Mouse (Mus musculus) thymus, postnatal 25 days (tissue): ENCODE results near the gene Ptprd.

Experiments
- DNase-seq: peaks from one replicate; pipeline ENCODE4 v3.0.0; 2022

Ptprd gene

DNA sequence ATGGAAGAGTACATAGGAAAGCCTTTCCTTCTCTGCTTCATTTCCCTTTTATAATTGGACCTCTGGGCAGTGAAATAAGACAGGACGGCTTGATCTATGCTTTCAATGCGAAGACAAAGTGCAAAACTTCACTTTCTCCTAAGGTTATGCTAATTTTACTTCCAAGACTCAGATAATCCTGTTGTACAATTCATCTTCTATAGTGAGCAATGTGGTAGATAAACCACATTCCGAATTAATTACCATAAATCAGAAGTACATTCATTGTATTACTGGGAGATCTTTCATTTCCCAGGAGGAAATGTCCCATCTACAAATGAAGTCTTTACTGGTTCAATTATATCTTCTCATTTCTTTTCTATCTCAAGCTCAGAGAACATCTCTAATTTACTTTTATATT is 1346.2 kb downstream of the Ptprd start:
- DNase-seq: no peak

- no peak for DNase-seq
Observed at GRCm38 (mm10) chr4:76846265-76846664, 1365.5 kb downstream of the Ptprd start.

- no peak for DNase-seq
Observed at GRCm38 (mm10) chr4:76839016-76839415, 1372.7 kb downstream of the Ptprd start.

DNA sequence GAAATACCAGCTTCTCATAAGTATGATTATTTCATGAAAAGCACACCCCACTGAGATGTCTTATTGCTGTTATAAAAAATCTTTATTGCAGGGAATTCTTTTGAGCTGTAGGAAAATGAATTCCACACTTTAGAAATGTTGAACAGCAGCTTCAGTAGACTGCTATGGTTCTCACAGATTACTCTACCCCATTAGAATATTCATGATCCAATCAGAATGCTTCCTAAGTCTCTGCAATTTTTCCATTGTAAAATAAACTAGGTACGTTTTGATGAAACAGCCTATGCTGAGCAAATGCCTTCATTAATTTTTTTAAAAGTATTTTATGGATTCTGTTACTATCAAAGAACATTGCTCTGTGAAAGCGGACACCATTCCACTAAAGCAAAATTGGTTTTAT is 1399.6 kb downstream of the Ptprd start:
- DNase-seq: no peak

DNA sequence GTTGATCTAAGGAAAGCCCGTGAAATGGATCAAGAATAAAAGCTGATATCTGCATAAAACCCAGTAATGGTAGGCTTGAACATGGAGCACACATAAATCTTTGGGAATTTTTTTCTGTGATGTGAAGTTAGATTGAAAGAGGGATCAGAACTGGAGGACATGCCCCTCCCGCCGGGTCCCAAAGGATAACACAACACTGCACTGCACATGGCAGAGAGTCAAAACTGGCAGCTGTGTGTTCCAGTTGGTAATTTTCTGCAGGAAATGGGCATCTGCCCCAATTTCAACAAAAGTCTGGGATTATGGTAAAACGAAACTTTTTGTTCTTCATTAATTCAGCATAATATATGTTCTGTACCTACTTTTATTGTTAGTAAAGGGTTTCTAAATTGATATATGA is 1409.1 kb downstream of the Ptprd start:
- DNase-seq: no peak

DNA sequence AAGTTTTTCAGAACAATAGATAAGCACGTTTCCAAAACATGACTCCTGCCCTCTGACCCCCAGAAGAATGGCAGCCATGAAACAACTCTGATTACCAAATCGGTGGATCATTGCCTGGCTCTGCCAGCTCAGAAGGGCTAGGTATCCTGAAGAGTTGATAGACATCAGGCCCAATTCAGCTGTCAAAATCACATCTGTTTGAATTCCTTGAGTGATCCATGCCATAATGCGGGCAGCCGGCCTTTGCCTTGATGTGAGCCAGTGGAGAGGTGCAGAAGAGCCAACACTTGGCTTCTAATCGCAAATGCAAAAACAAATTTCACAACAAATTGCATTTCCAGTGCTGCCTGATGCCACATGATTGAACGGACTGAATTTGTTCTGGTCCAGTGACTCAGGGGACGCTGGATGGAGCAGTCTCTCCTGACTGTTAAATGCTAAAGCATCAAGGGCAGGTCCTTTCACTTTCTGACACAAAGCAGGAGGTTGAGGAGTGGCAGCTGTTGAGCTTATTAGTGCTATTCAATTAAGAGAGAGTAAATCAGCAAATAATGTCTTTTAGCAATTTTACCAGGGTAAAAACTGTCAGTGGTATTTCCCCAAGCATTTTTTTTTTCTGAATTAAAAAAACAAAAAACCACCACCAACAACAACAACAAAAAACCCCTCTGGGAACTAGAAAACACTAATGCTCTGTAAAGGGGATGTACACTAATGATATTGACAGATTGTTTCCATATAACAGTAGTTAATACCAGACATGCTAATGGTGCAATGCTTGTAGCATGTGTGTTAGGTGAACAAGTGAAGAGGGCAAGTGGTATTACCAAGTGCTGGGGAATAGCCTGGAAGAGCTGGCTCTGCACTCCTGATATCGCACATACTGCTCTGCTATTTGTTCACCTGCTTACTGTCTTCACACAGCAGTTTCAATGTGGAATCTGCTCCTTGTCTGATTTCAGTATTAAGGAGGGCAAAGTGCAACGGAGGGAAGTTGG is 1413.5 kb downstream of the Ptprd start:
- no peak for DNase-seq

- DNase-seq: no peak
Observed at GRCm38 (mm10) chr4:76785389-76785788, 1426.4 kb downstream of the Ptprd start.

GRCm38 (mm10) chr4:76779558-76780124 is 1432.1 kb downstream of the Ptprd start:
- no peak for DNase-seq

- DNase-seq: no peak
Observed at GRCm38 (mm10) chr4:76766918-76767317, 1444.8 kb downstream of the Ptprd start.

- DNase-seq: no peak
Observed at GRCm38 (mm10) chr4:76766429-76766828, 1445.3 kb downstream of the Ptprd start.

DNA sequence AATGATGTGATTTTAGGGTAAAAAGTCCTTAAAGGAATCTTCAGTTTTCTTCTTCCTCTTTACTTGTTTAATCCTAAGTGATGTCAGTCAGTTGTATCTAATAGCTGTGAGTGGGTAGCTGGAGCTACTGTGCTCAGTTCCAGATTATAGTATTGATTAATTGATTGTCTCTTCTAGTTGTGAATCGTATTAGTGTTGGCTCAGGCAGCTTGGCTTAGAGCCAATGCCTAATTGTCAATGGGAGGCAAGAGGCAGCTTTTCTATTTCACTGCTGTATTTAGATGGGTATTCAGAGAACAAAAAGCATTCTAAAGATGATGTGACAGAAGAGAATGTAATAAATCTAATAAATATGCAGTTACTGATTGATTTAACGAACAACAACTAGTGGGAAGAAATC is 1461.1 kb downstream of the Ptprd start:
- no peak for DNase-seq

DNA sequence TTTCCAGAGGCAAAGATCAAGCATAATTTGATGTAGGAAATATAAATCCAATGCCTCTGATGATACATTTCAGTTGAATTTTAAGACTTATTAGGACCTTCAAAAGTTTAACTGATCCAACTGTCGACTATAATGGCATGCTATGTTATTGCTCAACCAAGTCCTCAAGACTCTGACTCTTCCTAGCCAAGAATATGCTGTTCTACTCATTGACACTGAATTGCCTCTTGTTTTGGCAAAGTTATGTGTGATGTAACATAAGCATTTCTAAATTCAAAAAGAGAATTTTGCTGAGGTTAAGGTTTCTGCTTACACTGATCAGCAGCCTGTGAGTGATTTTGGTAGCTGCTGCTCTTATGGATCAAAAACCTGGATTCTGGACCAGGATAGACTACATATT is 1475.9 kb downstream of the Ptprd start:
- DNase-seq: no peak

- DNase-seq: no peak
Observed at GRCm38 (mm10) chr4:76675726-76676125, 1536.0 kb downstream of the Ptprd start.

DNA sequence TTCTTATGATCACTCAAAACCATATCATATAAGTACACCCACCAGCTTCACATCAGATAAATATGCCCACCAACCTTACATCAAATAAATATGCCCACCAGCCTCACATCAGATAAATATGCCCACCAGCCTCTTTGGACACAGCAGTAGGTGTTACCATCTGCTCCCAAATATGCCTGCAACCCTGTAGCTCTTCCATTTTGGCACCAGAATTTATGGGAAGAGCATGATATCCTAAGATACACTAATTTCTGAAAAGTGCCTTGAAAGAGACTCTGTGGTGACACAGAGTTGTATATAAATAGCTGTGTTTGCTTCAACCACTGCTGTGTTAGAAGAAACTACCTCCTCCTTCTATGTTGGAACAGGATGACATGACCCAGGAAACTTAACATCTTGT is 1538.5 kb downstream of the Ptprd start:
- no peak for DNase-seq

- no peak for DNase-seq
Observed at GRCm38 (mm10) chr4:76672653-76673052, 1539.1 kb downstream of the Ptprd start.

GRCm38 (mm10) chr4:76661725-76662124 is 1550.0 kb downstream of the Ptprd start:
- DNase-seq: no peak

GRCm38 (mm10) chr4:76660146-76660545 is 1551.6 kb downstream of the Ptprd start:
- no peak for DNase-seq

DNA sequence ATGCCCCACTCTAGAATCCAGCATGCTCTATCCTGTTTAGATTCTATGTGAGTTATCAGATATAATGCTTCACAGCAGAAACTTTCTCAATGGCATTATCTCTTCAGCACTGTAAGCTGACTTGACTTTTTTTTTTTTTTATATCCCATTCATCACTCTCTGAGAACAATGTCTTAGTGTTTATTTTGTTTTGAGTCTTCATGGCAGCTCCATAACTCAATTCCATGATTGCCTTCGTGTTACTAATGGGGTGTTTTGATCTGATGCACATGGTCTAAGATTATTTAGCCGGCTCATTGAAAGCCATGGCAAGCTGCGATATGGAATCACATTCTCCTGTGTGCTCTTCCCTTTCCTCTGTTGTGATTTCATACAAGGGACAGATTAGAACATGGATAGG is 1555.0 kb downstream of the Ptprd start:
- no peak for DNase-seq

- no peak for DNase-seq
Observed at GRCm38 (mm10) chr4:76652971-76653370, 1558.8 kb downstream of the Ptprd start.

DNA sequence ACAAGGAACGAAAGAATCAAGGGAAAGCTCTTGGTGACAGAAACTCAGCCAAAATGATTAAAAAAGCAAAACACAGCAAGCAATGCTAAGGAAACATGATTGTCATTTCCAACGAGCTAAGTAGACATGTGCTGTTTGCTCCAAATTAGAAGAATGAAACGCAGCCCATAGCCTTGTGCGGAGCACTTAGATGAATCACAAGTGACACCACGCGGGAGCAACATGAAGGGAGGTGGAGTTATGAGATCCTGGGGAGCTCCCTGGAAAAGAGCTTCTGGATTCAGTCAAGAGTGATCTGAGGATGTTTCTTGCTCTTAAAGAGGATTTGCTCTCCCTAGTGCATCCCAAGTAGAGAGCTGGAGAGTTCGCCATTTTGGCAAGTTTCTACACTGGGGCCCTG is 1590.0 kb downstream of the Ptprd start:
- DNase-seq: no peak

- DNase-seq: no peak
Observed at GRCm38 (mm10) chr4:76616614-76617013, 1595.1 kb downstream of the Ptprd start.

GRCm38 (mm10) chr4:76608246-76608645 is 1603.5 kb downstream of the Ptprd start:
- no peak for DNase-seq

DNA sequence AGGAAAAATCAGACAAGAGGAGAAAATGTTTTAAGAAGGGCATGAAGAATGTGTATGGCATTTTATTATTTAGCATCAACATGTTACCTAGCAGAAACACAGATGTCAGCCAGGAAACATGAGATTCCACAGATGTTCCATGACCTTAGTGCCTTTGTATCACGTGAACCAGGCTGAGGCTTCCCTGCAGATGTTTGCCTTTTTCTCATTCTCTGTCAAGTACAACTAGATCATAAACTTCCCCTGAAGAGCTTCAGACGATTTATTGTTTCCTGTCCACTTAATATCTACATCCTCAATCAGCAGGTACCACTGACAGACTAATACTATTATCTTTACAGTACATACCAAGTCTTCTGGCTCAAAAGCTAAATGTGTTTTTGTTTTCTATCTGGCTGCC is 1605.0 kb downstream of the Ptprd start:
- no peak for DNase-seq

- DNase-seq: no peak
Observed at GRCm38 (mm10) chr4:76590722-76591121, 1621.0 kb downstream of the Ptprd start.
